Mouse (Mus musculus): ENCODE data around the gene Aldh18a1. TPM values are rescaled to one million over a fixed set of nuclear protein-coding genes. Genes with fewer than 3 reads are reported as not detected.
A peak's percentile ranks its signal among the peaks of the same experiment; 100 is the strongest.

Gene Aldh18a1
- polyA plus RNA-seq, 1 experiment = 166 TPM

- H3K4me3 ChIP-seq (ENCODE audit: insufficient read depth, low read length) = no peak overlapping the region
- TF ChIP-seq CTCF (IDR thresholded peaks at IDR 0.05; ENCODE audit: borderline replicate concordance, insufficient read depth, low read length) = no peak
- TF ChIP-seq POLR2A (IDR thresholded peaks at IDR 0.05; ENCODE audit: low read depth, low read length) = no peak
- peaks cover 9% of the 10 kb centered on the region for H3K4me1 ChIP-seq (ENCODE audit: control insufficient read depth, insufficient read depth, low read length)
- no peak overlapping the region for H3K27ac ChIP-seq (ENCODE audit: insufficient read depth, low read length)
Observed at GRCm38 (mm10) chr19:40514376-40514775, 73.9 kb downstream of the Aldh18a1 start.

DNA sequence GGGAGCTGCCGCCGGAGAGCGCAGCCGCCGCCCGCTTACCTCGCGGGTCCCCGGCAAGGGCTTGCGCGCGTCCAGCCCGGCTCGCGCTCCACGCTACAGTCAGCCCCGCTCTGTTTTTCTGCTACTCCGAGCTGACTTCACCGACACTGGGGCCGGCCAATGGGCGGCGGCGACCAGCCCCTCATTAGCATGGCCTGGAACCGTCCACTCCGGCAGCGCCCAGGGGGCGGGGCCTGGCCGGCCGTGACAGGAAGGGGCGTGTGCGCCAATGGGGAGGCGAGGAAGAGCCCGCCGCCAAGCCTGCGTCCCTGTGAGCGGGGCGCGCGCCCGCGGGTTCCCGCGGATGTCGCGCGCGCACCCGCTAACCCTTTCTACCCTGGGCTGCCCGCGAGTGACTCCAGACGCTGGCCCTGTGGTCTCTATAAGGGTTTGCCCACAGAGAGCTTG lies 74.6 kb downstream of the Aldh18a1 start, which contains the start of gene Sorbs1:
Sorbs1 (minus strand) TSS at position 148 of the 447 bp plus-strand sequence.
- Histone ChIP-seq H3K4me1 (ENCODE audit: control insufficient read depth, insufficient read depth, low read length) (peaks cover 7% of the 10 kb centered on the region), H3K4me3 (ENCODE audit: insufficient read depth, low read length) (peak within 1 kb of the TSS; percentile 90), H3K27ac (ENCODE audit: insufficient read depth, low read length) (peak within 1 kb of the TSS; percentile 29)
- peak; percentile 91 for TF ChIP-seq POLR2A (IDR thresholded peaks at IDR 0.05; ENCODE audit: low read depth, low read length)
- TF ChIP-seq CTCF (IDR thresholded peaks at IDR 0.05; ENCODE audit: borderline replicate concordance, insufficient read depth, low read length) = no peak

DNA sequence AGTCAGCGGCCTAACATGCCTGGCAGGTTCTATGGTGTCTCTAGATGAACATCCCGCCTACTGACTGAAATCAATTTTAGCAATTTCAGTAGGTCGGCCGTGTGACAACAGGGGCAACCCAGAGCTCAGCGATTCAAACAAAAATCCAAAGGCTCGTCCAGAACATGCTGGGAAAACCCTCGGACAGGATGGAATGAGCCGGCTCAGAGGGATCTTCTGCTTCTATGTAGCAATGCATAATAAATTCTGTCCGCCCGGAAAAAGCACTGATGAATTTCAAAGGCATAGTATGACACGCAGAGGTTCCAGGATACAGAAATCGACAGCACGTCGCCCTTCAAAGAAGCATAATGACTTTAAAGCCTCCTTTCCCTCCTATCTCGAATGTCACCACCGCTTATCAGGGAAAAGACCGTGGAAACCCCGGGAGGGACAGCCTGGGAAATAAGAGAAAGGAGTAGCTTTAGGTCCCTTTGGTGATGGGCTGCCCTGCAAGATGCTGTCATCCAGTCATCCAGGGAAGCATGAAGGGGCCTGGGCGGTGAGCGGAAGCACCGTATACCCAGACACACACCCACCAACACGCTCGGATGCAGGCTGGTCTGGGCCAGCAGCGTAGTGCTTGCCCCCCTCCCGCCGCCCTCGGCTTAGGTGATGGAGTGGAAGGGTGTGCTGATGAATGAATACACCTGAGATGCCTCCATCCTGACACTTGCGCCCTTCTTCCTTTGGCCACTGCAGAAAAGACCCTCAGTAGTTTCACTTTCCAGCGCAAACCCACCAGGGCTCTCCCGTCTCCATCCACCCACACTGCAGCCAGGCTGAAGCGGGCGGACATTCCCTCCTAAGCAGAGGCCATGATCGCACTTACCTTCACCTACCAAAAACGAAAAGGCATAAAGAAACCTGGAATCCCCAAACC lies 75.5 kb downstream of the Aldh18a1 start:
- TF ChIP-seq POLR2A (IDR thresholded peaks at IDR 0.05; ENCODE audit: low read depth, low read length) (0 out of 2 replicates have a peak, but pooled peaks have one; percentile 34), CTCF (IDR thresholded peaks at IDR 0.05; ENCODE audit: borderline replicate concordance, insufficient read depth, low read length) (no peak)
- Histone ChIP-seq H3K4me1 (ENCODE audit: control insufficient read depth, insufficient read depth, low read length) (peaks cover 4% of the 10 kb centered on the region; the same call in 1 of the 2 replicates), H3K27ac (ENCODE audit: insufficient read depth, low read length) (peak overlapping the region; percentile 29), H3K4me3 (ENCODE audit: insufficient read depth, low read length) (peak overlapping the region; percentile 90)

DNA sequence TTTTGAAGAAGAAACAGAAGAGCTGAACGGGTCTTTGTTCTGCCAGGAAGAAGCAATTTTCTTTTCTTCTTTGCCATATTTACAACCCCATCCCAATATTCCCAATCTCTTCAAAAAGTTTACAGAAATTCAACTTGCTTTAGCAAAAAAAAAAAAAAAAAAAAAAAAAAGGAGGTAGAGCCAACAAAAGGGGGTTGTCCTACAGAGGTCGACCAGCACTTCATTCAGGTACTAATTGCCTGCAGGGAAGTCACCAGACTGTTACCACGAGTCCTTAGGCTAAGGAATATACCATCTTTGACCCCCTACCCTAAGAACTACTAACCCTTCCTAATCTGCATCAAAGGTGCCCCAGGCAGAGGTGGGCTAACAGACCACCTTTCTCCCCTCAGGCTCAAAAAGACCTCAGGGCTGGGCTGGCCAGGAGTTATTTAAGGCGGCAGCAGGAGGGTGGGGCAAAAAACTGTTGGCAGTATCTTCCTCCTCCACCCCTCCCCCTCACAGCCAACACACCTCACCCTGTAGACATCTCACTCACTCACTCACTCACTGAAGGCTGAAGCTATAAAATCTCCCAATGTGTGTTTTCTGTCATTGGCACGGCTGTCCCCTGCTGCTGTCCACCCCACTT lies 76.5 kb downstream of the Aldh18a1 start:
- TF ChIP-seq POLR2A (IDR thresholded peaks at IDR 0.05; ENCODE audit: low read depth, low read length) (peak; percentile 41; the same call in 1 of the 2 replicates), CTCF (IDR thresholded peaks at IDR 0.05; ENCODE audit: borderline replicate concordance, insufficient read depth, low read length) (no peak)
- peak overlapping the region; percentile 34 for H3K27ac ChIP-seq (ENCODE audit: insufficient read depth, low read length)
- peaks cover 4% of the 10 kb centered on the region; the same call in 1 of the 2 replicates for H3K4me1 ChIP-seq (ENCODE audit: control insufficient read depth, insufficient read depth, low read length)
- H3K4me3 ChIP-seq (ENCODE audit: insufficient read depth, low read length) = peak overlapping the region; percentile 33

DNA sequence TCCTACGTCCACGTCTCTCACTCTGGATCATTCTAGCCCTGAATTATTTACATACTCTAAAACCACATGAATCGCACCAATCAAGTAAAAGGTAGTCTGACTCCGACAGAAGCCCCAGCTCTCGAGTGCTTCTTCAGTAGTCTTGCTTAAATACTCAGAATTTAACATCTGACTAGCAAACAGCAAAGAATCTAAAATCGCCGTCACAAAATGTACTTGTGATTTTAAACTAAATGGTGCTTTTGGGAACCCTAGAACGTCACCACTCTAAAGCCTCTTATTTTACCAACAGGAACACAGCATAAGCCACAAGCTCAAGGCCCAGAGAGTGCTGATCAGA lies 77.2 kb downstream of the Aldh18a1 start:
- Histone ChIP-seq H3K27ac (ENCODE audit: insufficient read depth, low read length) (peak overlapping the region; percentile 34; the same call in 1 of the 2 replicates), H3K4me3 (ENCODE audit: insufficient read depth, low read length) (peak overlapping the region; percentile 20; the same call in 1 of the 2 replicates), H3K4me1 (ENCODE audit: control insufficient read depth, insufficient read depth, low read length) (peaks cover 4% of the 10 kb centered on the region; the same call in 1 of the 2 replicates)
- no peak for TF ChIP-seq POLR2A (IDR thresholded peaks at IDR 0.05; ENCODE audit: low read depth, low read length)
- TF ChIP-seq CTCF (IDR thresholded peaks at IDR 0.05; ENCODE audit: borderline replicate concordance, insufficient read depth, low read length) = no peak

- no peak for TF ChIP-seq POLR2A (IDR thresholded peaks at IDR 0.05; ENCODE audit: low read depth, low read length)
- no peak for TF ChIP-seq CTCF (IDR thresholded peaks at IDR 0.05; ENCODE audit: borderline replicate concordance, insufficient read depth, low read length)
- Histone ChIP-seq H3K27ac (ENCODE audit: insufficient read depth, low read length) (peak overlapping the region; percentile 34; the same call in 1 of the 2 replicates), H3K4me1 (ENCODE audit: control insufficient read depth, insufficient read depth, low read length) (peaks cover 4% of the 10 kb centered on the region; the same call in 1 of the 2 replicates), H3K4me3 (ENCODE audit: insufficient read depth, low read length) (peak overlapping the region; percentile 20)
Observed at GRCm38 (mm10) chr19:40510387-40511099, 77.7 kb downstream of the Aldh18a1 start.

DNA sequence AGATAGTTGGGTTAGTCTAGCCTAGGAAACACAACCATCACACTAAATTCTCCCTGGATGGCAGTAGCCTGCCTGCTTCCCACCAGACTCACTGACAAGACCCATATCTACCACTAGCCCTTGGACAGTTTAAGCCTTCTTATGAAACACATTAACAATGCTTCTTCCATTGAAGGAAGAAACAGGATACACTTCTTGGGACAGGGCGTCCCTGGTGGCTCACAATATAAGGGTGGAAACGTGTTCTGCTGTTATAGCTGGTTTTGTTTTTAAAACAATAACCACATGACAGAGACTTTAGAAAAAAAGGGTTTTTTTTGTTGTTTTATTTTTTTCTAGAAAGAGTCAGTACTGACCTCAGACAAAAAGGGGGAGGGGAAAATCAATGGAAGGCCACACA lies 79.0 kb downstream of the Aldh18a1 start:
- Histone ChIP-seq H3K27ac (ENCODE audit: insufficient read depth, low read length) (no peak overlapping the region; the same call in 1 of the 2 replicates), H3K4me3 (ENCODE audit: insufficient read depth, low read length) (no peak overlapping the region), H3K4me1 (ENCODE audit: control insufficient read depth, insufficient read depth, low read length) (peaks cover 4% of the 10 kb centered on the region; the same call in 1 of the 2 replicates)
- no peak for TF ChIP-seq CTCF (IDR thresholded peaks at IDR 0.05; ENCODE audit: borderline replicate concordance, insufficient read depth, low read length)

GRCm38 (mm10) chr19:40508851-40509250 lies 79.4 kb downstream of the Aldh18a1 start:
- Histone ChIP-seq H3K4me3 (ENCODE audit: insufficient read depth, low read length) (no peak overlapping the region), H3K4me1 (ENCODE audit: control insufficient read depth, insufficient read depth, low read length) (peaks cover 4% of the 10 kb centered on the region; the same call in 1 of the 2 replicates), H3K27ac (ENCODE audit: insufficient read depth, low read length) (no peak overlapping the region; the same call in 1 of the 2 replicates)
- no peak for TF ChIP-seq CTCF (IDR thresholded peaks at IDR 0.05; ENCODE audit: borderline replicate concordance, insufficient read depth, low read length)
- TF ChIP-seq POLR2A (IDR thresholded peaks at IDR 0.05; ENCODE audit: low read depth, low read length) = no peak

GRCm38 (mm10) chr19:40506965-40507364 lies 81.3 kb downstream of the Aldh18a1 start:
- Histone ChIP-seq H3K27ac (ENCODE audit: insufficient read depth, low read length) (no peak overlapping the region), H3K4me1 (ENCODE audit: control insufficient read depth, insufficient read depth, low read length) (peaks cover 4% of the 10 kb centered on the region; the same call in 1 of the 2 replicates)
- TF ChIP-seq CTCF (IDR thresholded peaks at IDR 0.05; ENCODE audit: borderline replicate concordance, insufficient read depth, low read length) = no peak
- no peak for TF ChIP-seq POLR2A (IDR thresholded peaks at IDR 0.05; ENCODE audit: low read depth, low read length)

More at GRCm38 (mm10) chr19:40506965-40507364, 81.3 kb downstream of the Aldh18a1 start:
- no peak overlapping the region for H3K4me3 ChIP-seq (ENCODE audit: insufficient read depth, low read length)

Data from embryonic fibroblast, embryonic 13.5 days (primary cell).